In the genomic region with DNA sequence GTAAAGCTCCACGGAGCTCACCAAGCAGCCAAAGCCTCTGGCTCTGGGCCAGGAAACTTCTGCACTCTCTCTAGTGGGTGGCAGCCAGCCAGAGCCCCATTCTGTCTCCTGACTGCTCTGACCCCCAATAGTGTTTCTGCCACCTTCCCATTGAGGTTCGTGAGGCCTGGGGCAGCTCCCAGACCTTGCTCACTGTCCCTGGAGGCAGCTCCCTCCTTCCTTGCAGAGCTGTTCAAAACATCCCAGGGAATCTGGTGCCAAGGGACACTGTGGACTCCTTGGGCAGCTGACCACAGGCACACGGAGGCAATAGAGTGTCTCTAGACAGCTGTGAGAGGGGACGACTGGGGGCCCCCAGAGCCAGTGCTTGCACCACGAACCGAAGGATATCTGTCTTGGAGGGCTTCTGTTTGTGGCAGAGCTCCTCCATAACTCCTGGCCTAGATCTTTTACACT, we compare ENCODE assay signal across 8 mouse cellular contexts. TPM values are rescaled to one million over a fixed set of nuclear protein-coding genes. Genes with fewer than 3 reads are reported as not detected.
DNase-seq lines count a peak whose midpoint lies in the region; ATAC-seq lines count a peak whose summit lies in the region.

No protein-coding gene starts in this region.

- H3K27ac ChIP-seq in liver, embryonic 13.5 days = peak overlapping the region; percentile 13

- H3K4me1 ChIP-seq in liver, embryonic 13.5 days (replicated peaks) = peaks cover 53% of the 10 kb centered on the region

- H3K4me2 ChIP-seq in liver, embryonic 13.5 days = no peak overlapping the region

- peak; percentile 36 to 60 for DNase-seq in cerebellum, postnatal 14 days
- DNase-seq in cerebellum, adult 9-10 months = no peak
- peak; percentile 64 to 77 for DNase-seq in right cerebral cortex, postnatal 10 days (ENCODE audit: low spot score in 2 of 2)
- no peak for DNase-seq in right cerebral cortex, adult 18-20 months
- DNase-seq in heart, postnatal 4 days = peak; percentile 87
- DNase-seq in liver, embryonic 13.5 days = no peak
- peak; percentile 36 for DNase-seq in skeletal muscle tissue, adult 2 months (ENCODE audit: low read depth, low spot score)

- peaks cover 15% of the 10 kb centered on the region for H3K36me3 ChIP-seq in liver, embryonic 13.5 days

- H3K9ac ChIP-seq in liver, embryonic 13.5 days = no peak overlapping the region

- 62% methylated on average over 6 of the region's 6 CpGs for WGBS in liver, embryonic 13.5 days (ENCODE audit: insufficient replicate concordance)

- H3K4me3 ChIP-seq in liver, embryonic 13.5 days (replicated peaks) = no peak overlapping the region

- no peaks in the 10 kb centered on the region for H3K27me3 ChIP-seq in liver, embryonic 13.5 days

- ATAC-seq in liver, embryonic 13.5 days (ENCODE audit: low read depth) = no peak
- ATAC-seq in erythroblast, adult 5-6 weeks (replicated peaks; ENCODE audit: low FRiP score, poor library complexity, severe bottlenecking) = no peak

- no peaks in the 10 kb centered on the region for H3K9me3 ChIP-seq in liver, embryonic 13.5 days (replicated peaks)

RNA-seq across cellular contexts. Expression of a gene that starts 25.2 kb away (rescaled TPM):
- 10 to 100 TPM; 21.1 to 21.5 TPM for total RNA-seq in heart, postnatal 4 days (2021)
- 5.7 and 5.9 TPM in 2 replicates for polyA plus RNA-seq in liver, embryonic 13.5 days (2015; fragmentation: Nextera tagmentation; extraction: Ambion mirVana)
- 42.0 and 48.8 TPM in 2 replicates for total RNA-seq in erythroblast, adult 5-6 weeks (2015; ENCODE audit: low replicate concordance)
- total RNA-seq in erythroblast, adult 5-6 weeks (2017; ENCODE audit: low replicate concordance) = 30.0 and 33.7 TPM in 2 replicates

Comparison
In these comparisons a context has a peak if more than half of its experiments do, and no peak if none do; other contexts are left out.
1. DNase-seq: peak in cerebellum, postnatal 14 days (2 of 2), right cerebral cortex, postnatal 10 days (2 of 2), heart, postnatal 4 days (single experiment) and skeletal muscle tissue, adult 2 months (single experiment); none in cerebellum, adult 9-10 months (single experiment), right cerebral cortex, adult 18-20 months (single experiment) and liver, embryonic 13.5 days (single experiment).